Mouse (Mus musculus): ENCODE measurements around the gene Lancl1. TPM values are rescaled to one million over a fixed set of nuclear protein-coding genes. Genes with fewer than 3 reads are reported as not detected.
A peak's percentile ranks its signal among the peaks of the same experiment; 100 is the strongest.

Lancl1 gene
- polyA plus RNA-seq, 1 experiment = 58.6 TPM

DNA sequence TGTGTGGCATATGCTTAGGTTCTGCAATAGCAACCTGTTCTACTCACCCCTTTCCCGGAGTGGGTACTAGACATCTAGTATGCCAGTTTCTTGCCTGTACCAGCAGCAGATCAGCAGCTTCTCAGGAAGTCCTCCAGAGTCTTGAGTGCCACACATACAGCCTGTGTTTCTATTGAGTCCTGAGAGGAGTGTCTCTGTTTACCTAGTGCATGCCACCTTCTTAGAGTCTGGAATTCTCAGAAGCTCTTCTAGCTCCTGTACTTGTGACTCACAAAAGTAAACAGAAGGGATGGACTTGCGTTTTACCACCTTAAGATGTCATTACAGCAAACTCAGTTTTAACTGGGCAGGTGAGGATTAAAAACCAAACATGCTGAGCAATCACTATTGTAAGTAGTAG lies 41.9 kb downstream of the Lancl1 start:
- Histone ChIP-seq H3K4me2 (ENCODE audit: low read depth) (no peak overlapping the region), H3K4me3 (no peak overlapping the region), H3ac (ENCODE audit: control insufficient read depth, insufficient read length) (no peak overlapping the region), H3K36me3 (ENCODE audit: control insufficient read depth, insufficient read depth) (no peaks in the 10 kb centered on the region), H3K27me3 (ENCODE audit: control insufficient read depth, insufficient read depth, insufficient read length) (no peaks in the 10 kb centered on the region), H3K79me2 (ENCODE audit: control insufficient read depth, insufficient read depth) (no peaks in the 10 kb centered on the region)
- TF ChIP-seq REST (IDR thresholded peaks at IDR 0.05; ENCODE audit: insufficient read depth, insufficient read length) = no peak
- TF ChIP-seq E2F4 (IDR thresholded peaks at IDR 0.05; ENCODE audit: insufficient read depth) = no peak
- TF ChIP-seq SRF (IDR thresholded peaks at IDR 0.05; ENCODE audit: control insufficient read depth, insufficient read length, low read depth) = no peak
- no peak for TF ChIP-seq MYOG (IDR thresholded peaks at IDR 0.05; ENCODE audit: control insufficient read depth in 1 of 3, insufficient read depth in 1 of 3, insufficient read length in 2 of 3, low read depth in 2 of 3)
- no peak for TF ChIP-seq TCF12 (IDR thresholded peaks at IDR 0.05; ENCODE audit: insufficient read depth, poor library complexity, severe bottlenecking)
- TF ChIP-seq CEBPB (IDR thresholded peaks at IDR 0.05; ENCODE audit: insufficient read depth, poor library complexity, severe bottlenecking) = no peak
- no peak for TF ChIP-seq POLR2A (IDR thresholded peaks at IDR 0.05; ENCODE audit: insufficient read length, low read depth)
- TF ChIP-seq MAX (IDR thresholded peaks at IDR 0.05; ENCODE audit: low read depth) = no peak
- TF ChIP-seq USF1 (IDR thresholded peaks at IDR 0.05; ENCODE audit: low read depth) = no peak
- TF ChIP-seq MYOD1 (IDR thresholded peaks at IDR 0.05; ENCODE audit: control insufficient read depth in 1 of 3, insufficient read length in 2 of 3, low read depth in 2 of 3) = no peak
- TF ChIP-seq POLR2AphosphoS2 (IDR thresholded peaks at IDR 0.05; ENCODE audit: insufficient read length, low read depth) = no peak
- no peak for TF ChIP-seq TCF3 (IDR thresholded peaks at IDR 0.05; ENCODE audit: insufficient read length, low read depth)

- Histone ChIP-seq H3K4me2 (ENCODE audit: low read depth) (peak overlapping the region; percentile 16), H3ac (ENCODE audit: control insufficient read depth, insufficient read length) (no peak overlapping the region), H3K36me3 (ENCODE audit: control insufficient read depth, insufficient read depth) (no peaks in the 10 kb centered on the region), H3K27me3 (ENCODE audit: control insufficient read depth, insufficient read depth, insufficient read length) (no peaks in the 10 kb centered on the region), H3K4me3 (no peak overlapping the region), H3K79me2 (ENCODE audit: control insufficient read depth, insufficient read depth) (no peaks in the 10 kb centered on the region)
- no peak for TF ChIP-seq TCF3 (IDR thresholded peaks at IDR 0.05; ENCODE audit: insufficient read length, low read depth)
- TF ChIP-seq POLR2AphosphoS2 (IDR thresholded peaks at IDR 0.05; ENCODE audit: insufficient read length, low read depth) = no peak
- TF ChIP-seq SRF (IDR thresholded peaks at IDR 0.05; ENCODE audit: control insufficient read depth, insufficient read length, low read depth) = no peak
- TF ChIP-seq USF1 (IDR thresholded peaks at IDR 0.05; ENCODE audit: low read depth) = no peak
- no peak for TF ChIP-seq MAX (IDR thresholded peaks at IDR 0.05; ENCODE audit: low read depth)
- TF ChIP-seq MYOD1 (IDR thresholded peaks at IDR 0.05; ENCODE audit: control insufficient read depth in 1 of 3, insufficient read length in 2 of 3, low read depth in 2 of 3) = no peak
- no peak for TF ChIP-seq CEBPB (IDR thresholded peaks at IDR 0.05; ENCODE audit: insufficient read depth, poor library complexity, severe bottlenecking)
These were observed 45.9 kb downstream of the Lancl1 start for GRCm38 (mm10) chr1:66992764-66993163.

- H3K4me3 ChIP-seq = no peak overlapping the region
- H3ac ChIP-seq (ENCODE audit: control insufficient read depth, insufficient read length) = no peak overlapping the region
- no peak overlapping the region for H3K4me2 ChIP-seq (ENCODE audit: low read depth)
- no peaks in the 10 kb centered on the region for H3K79me2 ChIP-seq (ENCODE audit: control insufficient read depth, insufficient read depth)
- H3K36me3 ChIP-seq (ENCODE audit: control insufficient read depth, insufficient read depth) = no peaks in the 10 kb centered on the region
- H3K27me3 ChIP-seq (ENCODE audit: control insufficient read depth, insufficient read depth, insufficient read length) = no peaks in the 10 kb centered on the region
- TF ChIP-seq E2F4 (IDR thresholded peaks at IDR 0.05; ENCODE audit: insufficient read depth) (no peak), MYOG (IDR thresholded peaks at IDR 0.05; ENCODE audit: control insufficient read depth in 1 of 3, insufficient read depth in 1 of 3, insufficient read length in 2 of 3, low read depth in 2 of 3) (no peak), MYOD1 (IDR thresholded peaks at IDR 0.05; ENCODE audit: control insufficient read depth in 1 of 3, insufficient read length in 2 of 3, low read depth in 2 of 3) (no peak), REST (IDR thresholded peaks at IDR 0.05; ENCODE audit: insufficient read depth, insufficient read length) (no peak), POLR2AphosphoS2 (IDR thresholded peaks at IDR 0.05; ENCODE audit: insufficient read length, low read depth) (no peak), SRF (IDR thresholded peaks at IDR 0.05; ENCODE audit: control insufficient read depth, insufficient read length, low read depth) (no peak), USF1 (IDR thresholded peaks at IDR 0.05; ENCODE audit: low read depth) (no peak), TCF12 (IDR thresholded peaks at IDR 0.05; ENCODE audit: insufficient read depth, poor library complexity, severe bottlenecking) (no peak), TCF3 (IDR thresholded peaks at IDR 0.05; ENCODE audit: insufficient read length, low read depth) (no peak), POLR2A (IDR thresholded peaks at IDR 0.05; ENCODE audit: insufficient read length, low read depth) (no peak), CEBPB (IDR thresholded peaks at IDR 0.05; ENCODE audit: insufficient read depth, poor library complexity, severe bottlenecking) (no peak), MAX (IDR thresholded peaks at IDR 0.05; ENCODE audit: low read depth) (no peak)
These were observed 51.0 kb downstream of the Lancl1 start for GRCm38 (mm10) chr1:66987558-66988190.

DNA sequence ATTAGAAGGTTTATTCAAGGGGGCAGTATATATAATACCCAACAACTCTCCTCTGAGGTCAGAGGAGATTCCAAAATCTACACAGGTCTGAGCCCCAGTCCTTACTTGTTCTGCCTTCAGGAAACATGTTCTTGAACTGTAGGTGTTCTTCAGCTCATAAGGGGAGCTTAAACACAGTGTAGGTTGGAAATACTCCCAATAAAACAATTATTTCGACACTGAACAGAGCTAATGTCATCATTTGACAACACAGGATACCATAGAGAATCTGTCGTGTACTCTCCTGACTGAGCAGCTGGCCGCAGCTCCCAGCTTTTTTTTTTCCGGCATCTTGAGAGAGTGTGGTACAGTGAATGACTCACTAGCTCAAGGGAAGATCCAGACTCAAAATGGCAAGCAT lies 52.8 kb downstream of the Lancl1 start:
- TF ChIP-seq MYOD1 (IDR thresholded peaks at IDR 0.05; ENCODE audit: control insufficient read depth in 1 of 3, insufficient read length in 2 of 3, low read depth in 2 of 3) (peak in 1 of 3 experiments; percentile 7), E2F4 (IDR thresholded peaks at IDR 0.05; ENCODE audit: insufficient read depth) (no peak), MYOG (IDR thresholded peaks at IDR 0.05; ENCODE audit: control insufficient read depth in 1 of 3, insufficient read depth in 1 of 3, insufficient read length in 2 of 3, low read depth in 2 of 3) (peak in 1 of 3 experiments; percentile 29)
- no peak overlapping the region for H3K4me3 ChIP-seq
- H3K36me3 ChIP-seq (ENCODE audit: control insufficient read depth, insufficient read depth) = no peaks in the 10 kb centered on the region
- H3K79me2 ChIP-seq (ENCODE audit: control insufficient read depth, insufficient read depth) = no peaks in the 10 kb centered on the region
- H3ac ChIP-seq (ENCODE audit: control insufficient read depth, insufficient read length) = no peak overlapping the region
- peak overlapping the region; percentile 46 for H3K4me2 ChIP-seq (ENCODE audit: low read depth)
- no peaks in the 10 kb centered on the region for H3K27me3 ChIP-seq (ENCODE audit: control insufficient read depth, insufficient read depth, insufficient read length)

DNA sequence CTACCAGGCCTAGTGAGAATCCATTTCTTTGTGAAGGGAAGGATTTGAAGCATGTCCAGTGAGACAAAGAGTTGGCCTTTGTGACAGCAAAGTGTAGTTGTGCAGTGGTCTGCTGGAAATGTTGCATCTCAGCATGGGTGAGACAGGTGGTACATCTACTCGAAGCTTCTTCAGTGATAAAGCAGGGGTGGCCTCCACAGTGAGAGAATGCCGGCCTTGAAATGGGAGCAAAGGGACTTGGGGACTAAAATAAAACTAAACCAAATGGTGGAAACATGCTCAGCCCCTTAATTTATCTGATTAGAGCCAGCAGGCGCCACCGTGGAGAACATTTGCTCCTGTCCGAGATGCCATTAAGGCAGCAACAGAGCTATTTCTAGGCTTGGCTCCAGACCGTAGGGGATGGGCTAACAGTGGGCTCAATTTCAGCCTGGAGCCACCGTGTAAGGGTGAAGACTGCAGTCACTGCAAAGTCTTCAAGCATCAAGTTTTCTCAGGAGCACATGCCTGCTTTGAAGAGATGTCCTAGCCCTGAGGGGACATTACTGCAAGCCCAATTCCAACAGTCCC lies 53.5 kb downstream of the Lancl1 start:
- no peak overlapping the region for H3K4me3 ChIP-seq
- TF ChIP-seq E2F4 (IDR thresholded peaks at IDR 0.05; ENCODE audit: insufficient read depth) (no peak), POLR2AphosphoS2 (IDR thresholded peaks at IDR 0.05; ENCODE audit: insufficient read length, low read depth) (no peak), MYOG (IDR thresholded peaks at IDR 0.05; ENCODE audit: control insufficient read depth in 1 of 3, insufficient read depth in 1 of 3, insufficient read length in 2 of 3, low read depth in 2 of 3) (peak in 2 of 3 experiments; percentile 28 to 68), CEBPB (IDR thresholded peaks at IDR 0.05; ENCODE audit: insufficient read depth, poor library complexity, severe bottlenecking) (no peak), TCF12 (IDR thresholded peaks at IDR 0.05; ENCODE audit: insufficient read depth, poor library complexity, severe bottlenecking) (peak; percentile 13), MYOD1 (IDR thresholded peaks at IDR 0.05; ENCODE audit: control insufficient read depth in 1 of 3, insufficient read length in 2 of 3, low read depth in 2 of 3) (peak in 2 of 3 experiments; percentile 4 to 32)
- H3K36me3 ChIP-seq (ENCODE audit: control insufficient read depth, insufficient read depth) = no peaks in the 10 kb centered on the region
- no peaks in the 10 kb centered on the region for H3K79me2 ChIP-seq (ENCODE audit: control insufficient read depth, insufficient read depth)
- H3K4me2 ChIP-seq (ENCODE audit: low read depth) = peak overlapping the region; percentile 46
- H3K27me3 ChIP-seq (ENCODE audit: control insufficient read depth, insufficient read depth, insufficient read length) = no peaks in the 10 kb centered on the region
- H3ac ChIP-seq (ENCODE audit: control insufficient read depth, insufficient read length) = no peak overlapping the region
